In genomic region chr3:54588198-54588597, GRCm38 (mm10) we compare ENCODE assay signal across 17 mouse cellular contexts.
A peak's percentile ranks its signal among the peaks of the same experiment; 100 is the strongest.
DNase-seq lines count a peak whose midpoint lies in the region; ATAC-seq lines count a peak whose summit lies in the region.
"Had no signal": no experiment of that assay in that cellular context is flagged by ENCODE, and none has a peak within 500 bp of the region (broad histone marks: within the 10 kb centered on the region; RNA-seq: fewer than 3 reads in every experiment).

No protein-coding gene starts in this region.

- ATAC-seq in forebrain, embryonic 15.5 days (replicated peaks): no peak
- ATAC-seq in forebrain, embryonic 11.5 days (replicated peaks; ENCODE audit: low FRiP score): no peak
- no peak for ATAC-seq in embryonic facial prominence, embryonic 13.5 days (ENCODE audit: insufficient number of reproducible peaks, insufficient read depth, low FRiP score, low TSS enrichment, low read depth)
- ATAC-seq in neutrophil, adult 5-6 weeks (ENCODE audit: extremely low read depth, insufficient number of reproducible peaks, low FRiP score, poor library complexity, severe bottlenecking): peak; percentile 59; the same call in 1 of the 2 replicates
- ATAC-seq: inflammation-experienced regulatory T-cells, adult 6 months had no signal

- H3K27ac ChIP-seq in forebrain, embryonic 15.5 days (replicated peaks): peak overlapping the region; percentile 76
- no peak overlapping the region for H3K27ac ChIP-seq in forebrain, embryonic 11.5 days (ENCODE audit: low read depth, low read length)
- H3K27ac ChIP-seq in embryonic facial prominence, embryonic 13.5 days: peak overlapping the region; percentile 93
- H3K27ac ChIP-seq: hindbrain, embryonic 10.5 days; liver, embryonic 15.5 days had no signal

- no peak overlapping the region for H3K9ac ChIP-seq in forebrain, embryonic 15.5 days (replicated peaks)
- H3K9ac ChIP-seq in forebrain, embryonic 11.5 days (ENCODE audit: low read length): no peak overlapping the region
- H3K9ac ChIP-seq in embryonic facial prominence, embryonic 13.5 days: no peak overlapping the region
- H3K9ac ChIP-seq: limb, embryonic 13.5 days; liver, embryonic 15.5 days; neural tube, embryonic 13.5 days had no signal

- 65% methylated on average over 5 of the region's 5 CpGs for WGBS in forebrain, embryonic 15.5 days
- WGBS in forebrain, embryonic 11.5 days: 75% methylated on average over 5 of the region's 5 CpGs
- 36% methylated on average over 5 of the region's 5 CpGs for WGBS in embryonic facial prominence, embryonic 13.5 days

- no peak overlapping the region for H3K4me2 ChIP-seq in forebrain, embryonic 15.5 days (replicated peaks)
- H3K4me2 ChIP-seq in forebrain, embryonic 11.5 days (ENCODE audit: low read depth, low read length, severe bottlenecking): no peak overlapping the region
- no peak overlapping the region for H3K4me2 ChIP-seq in embryonic facial prominence, embryonic 13.5 days
- H3K4me2 ChIP-seq: liver, embryonic 15.5 days had no signal

- H3K9me3 ChIP-seq in forebrain, embryonic 15.5 days: no peaks in the 10 kb centered on the region
- H3K9me3 ChIP-seq in forebrain, embryonic 11.5 days (ENCODE audit: control insufficient read depth, low read length): no peaks in the 10 kb centered on the region
- H3K9me3 ChIP-seq in embryonic facial prominence, embryonic 13.5 days: no peaks in the 10 kb centered on the region
- H3K9me3 ChIP-seq: hindbrain, embryonic 10.5 days; limb, embryonic 13.5 days; liver, embryonic 15.5 days; neural tube, embryonic 13.5 days had no signal

- H3K36me3 ChIP-seq in forebrain, embryonic 15.5 days: no peaks in the 10 kb centered on the region
- no peaks in the 10 kb centered on the region for H3K36me3 ChIP-seq in forebrain, embryonic 11.5 days (ENCODE audit: control insufficient read depth, insufficient read depth, low read length)
- no peaks in the 10 kb centered on the region for H3K36me3 ChIP-seq in embryonic facial prominence, embryonic 13.5 days
- H3K36me3 ChIP-seq: hindbrain, embryonic 10.5 days; limb, embryonic 13.5 days; liver, embryonic 15.5 days; neural tube, embryonic 13.5 days had no signal

- no peak for DNase-seq in forebrain, embryonic 11.5 days (ENCODE audit: low spot score)
- DNase-seq in spleen, adult 18-20 months: peak; percentile 9 to 12
- DNase-seq in spleen, postnatal 4 days (ENCODE audit: low spot score in 2 of 2): no peak
- no peak for DNase-seq in adrenal gland, postnatal 25 days
- no peak for DNase-seq in lung, postnatal 10 days
- DNase-seq: layer of hippocampus, adult 9-11 months; lung, postnatal 14 days; right cerebral cortex, postnatal 14 days; thymus, adult 18-20 months had no signal

- no peaks in the 10 kb centered on the region for H3K27me3 ChIP-seq in forebrain, embryonic 15.5 days
- no peaks in the 10 kb centered on the region for H3K27me3 ChIP-seq in forebrain, embryonic 11.5 days (ENCODE audit: control insufficient read depth, insufficient read depth, low read length)
- no peaks in the 10 kb centered on the region for H3K27me3 ChIP-seq in embryonic facial prominence, embryonic 13.5 days
- H3K27me3 ChIP-seq: limb, embryonic 13.5 days; liver, embryonic 15.5 days; neural tube, embryonic 13.5 days had no signal

- H3K4me3 ChIP-seq in forebrain, embryonic 15.5 days: no peak overlapping the region
- H3K4me3 ChIP-seq in forebrain, embryonic 11.5 days (ENCODE audit: low read depth, low read length): no peak overlapping the region
- H3K4me3 ChIP-seq in embryonic facial prominence, embryonic 13.5 days: no peak overlapping the region
- H3K4me3 ChIP-seq: hindbrain, embryonic 10.5 days; liver, embryonic 15.5 days; neural tube, embryonic 13.5 days had no signal

- no peaks in the 10 kb centered on the region for H3K4me1 ChIP-seq in forebrain, embryonic 15.5 days
- H3K4me1 ChIP-seq in forebrain, embryonic 11.5 days (replicated peaks; ENCODE audit: control insufficient read depth, insufficient read depth, low read length): no peaks in the 10 kb centered on the region
- peaks cover 29% of the 10 kb centered on the region for H3K4me1 ChIP-seq in embryonic facial prominence, embryonic 13.5 days
- H3K4me1 ChIP-seq: liver, embryonic 15.5 days; neural tube, embryonic 13.5 days had no signal

Comparison
In these comparisons a context has a peak if more than half of its experiments do, and no peak if none do; other contexts are left out.
1. DNase-seq: peak in spleen, adult 18-20 months (2 of 2); none in forebrain, embryonic 11.5 days (single experiment), spleen, postnatal 4 days (0 of 2), adrenal gland, postnatal 25 days (single experiment) and lung, postnatal 10 days (single experiment).